Mouse (Mus musculus) Patski (cell line): Measurements from ENCODE around the gene Gm20888. TPM values are rescaled to one million over a fixed set of nuclear protein-coding genes. Genes with fewer than 3 reads are reported as not detected.
"Not testable (repeated sequence)": the region's sequence is repeated elsewhere in the genome, so short reads cannot be mapped to it uniquely, and the experiment has no call there.

Experiments
- ATAC-seq: fragments of 100-300 bp; one replicate; pipeline ENCODE4 v1.8.0; 2021
- CTCF ChIA-PET: fragments of 350-600 bp; sonication (Branson Sonifier 250); formaldehyde crosslinking; loops from one replicate; lab custom pipeline; 2022; ENCODE audit warnings: inconsistent platforms; lab: Charles Lee
- POLR2A ChIA-PET: fragments of 350-600 bp; sonication (Branson Sonifier 250); formaldehyde crosslinking; loops from one replicate; lab custom pipeline; 2022; ENCODE audit warnings: antibody characterized with exemption, inconsistent platforms; lab: Charles Lee
- DNase-seq: peaks from one replicate; pipeline ENCODE4 v3.0.0-alpha.2; 2011; ENCODE audit warnings: low read depth, low spot score
- H3K27me3 ChIP-seq: fragments of 371-371 bp; one replicate; pipeline ENCODE4 v1.5.1; 2021
- in situ Hi-C: fragments of 300-500 bp; cut with MboI; formaldehyde crosslinking; loops from 3 replicates; pipeline ENCODE4 v1.11.1; 2018; ENCODE audit warnings: low pct_unique_long_range_greater_than_20kb, mixed read lengths
- polyA plus RNA-seq: library from polyadenylated mRNA; unstranded; gene quantifications from one replicate; pipeline ENCODE4 v1.2.3, GENCODE M21; 2021

Gene Gm20888
- polyA plus RNA-seq, result not detected

- H3K27me3 ChIP-seq, in situ Hi-C loops, ATAC-seq, CTCF ChIA-PET, DNase-seq, POLR2A ChIA-PET: not testable (repeated sequence)
Measured at GRCm38 (mm10) chrY:70441582-70441981, at the start of gene Gm20888. Gene Gm20888 (plus strand): TSS chrY:70441882.

Other genes starting within 250 kb of the Gm20888 start
- gene Gm21118, start 168.2 kb upstream of the Gm20888 start, polyA plus RNA-seq, result not detected
- not detected for gene Gm29423, start 138.6 kb upstream of the Gm20888 start, polyA plus RNA-seq
- gene Gm29644, start 138.5 kb upstream of the Gm20888 start, polyA plus RNA-seq, result not detected